Mouse (Mus musculus): ENCODE results near the gene Myo18b. TPM values are rescaled to one million over a fixed set of nuclear protein-coding genes. Genes with fewer than 3 reads are reported as not detected.

The Myo18b gene
- polyA plus RNA-seq, 1 experiment from 2014 or later = 0.40 TPM

GRCm38 (mm10) chr5:112790376-112791111, 105.6 kb downstream of the Myo18b start:
- no peak overlapping the region for H3K9ac ChIP-seq (ENCODE audit: low read depth, low read length)
- no peak overlapping the region for H3K4me2 ChIP-seq (ENCODE audit: low read depth, low read length)
- H3K27ac ChIP-seq (ENCODE audit: low read length) = no peak overlapping the region
- no peaks in the 10 kb centered on the region for H3K36me3 ChIP-seq (ENCODE audit: control insufficient read depth, insufficient read depth, low read length)
- WGBS = 64% methylated on average over 4 of the region's 4 CpGs
- ATAC-seq = no peak
- no peaks in the 10 kb centered on the region for H3K9me3 ChIP-seq (ENCODE audit: control insufficient read depth, low read length)
- H3K4me1 ChIP-seq (ENCODE audit: control insufficient read depth, insufficient read depth, low read length) = no peaks in the 10 kb centered on the region
- no peaks in the 10 kb centered on the region for H3K27me3 ChIP-seq (replicated peaks; ENCODE audit: control insufficient read depth, insufficient read depth, low read length)
- H3K4me3 ChIP-seq (ENCODE audit: low read length) = no peak overlapping the region

GRCm38 (mm10) chr5:112788441-112788840, 107.7 kb downstream of the Myo18b start:
- WGBS = 86% methylated on average over 2 of the region's 2 CpGs

GRCm38 (mm10) chr5:112786788-112787187, 109.4 kb downstream of the Myo18b start:
- Histone ChIP-seq H3K27me3 (replicated peaks; ENCODE audit: control insufficient read depth, insufficient read depth, low read length) (no peaks in the 10 kb centered on the region), H3K9ac (ENCODE audit: low read depth, low read length) (no peak overlapping the region), H3K4me3 (ENCODE audit: low read length) (no peak overlapping the region), H3K36me3 (ENCODE audit: control insufficient read depth, insufficient read depth, low read length) (no peaks in the 10 kb centered on the region), H3K27ac (ENCODE audit: low read length) (no peak overlapping the region), H3K9me3 (ENCODE audit: control insufficient read depth, low read length) (no peaks in the 10 kb centered on the region), H3K4me2 (ENCODE audit: low read depth, low read length) (no peak overlapping the region), H3K4me1 (ENCODE audit: control insufficient read depth, insufficient read depth, low read length) (no peaks in the 10 kb centered on the region)
- WGBS = 85% methylated on average over 6 of the region's 6 CpGs
- ATAC-seq = no peak

More at GRCm38 (mm10) chr5:112788441-112788840, 107.7 kb downstream of the Myo18b start:
- no peak overlapping the region for H3K9ac ChIP-seq (ENCODE audit: low read depth, low read length)
- H3K9me3 ChIP-seq (ENCODE audit: control insufficient read depth, low read length) = no peaks in the 10 kb centered on the region
- no peak overlapping the region for H3K4me3 ChIP-seq (ENCODE audit: low read length)
- H3K36me3 ChIP-seq (ENCODE audit: control insufficient read depth, insufficient read depth, low read length) = no peaks in the 10 kb centered on the region
- H3K4me1 ChIP-seq (ENCODE audit: control insufficient read depth, insufficient read depth, low read length) = no peaks in the 10 kb centered on the region
- no peak overlapping the region for H3K4me2 ChIP-seq (ENCODE audit: low read depth, low read length)
- no peaks in the 10 kb centered on the region for H3K27me3 ChIP-seq (replicated peaks; ENCODE audit: control insufficient read depth, insufficient read depth, low read length)
- no peak overlapping the region for H3K27ac ChIP-seq (ENCODE audit: low read length)
- no peak for ATAC-seq

- WGBS = 73% methylated on average over 8 of the region's 8 CpGs
- Histone ChIP-seq H3K27ac (ENCODE audit: low read length) (no peak overlapping the region), H3K4me2 (ENCODE audit: low read depth, low read length) (no peak overlapping the region), H3K27me3 (replicated peaks; ENCODE audit: control insufficient read depth, insufficient read depth, low read length) (no peaks in the 10 kb centered on the region), H3K36me3 (ENCODE audit: control insufficient read depth, insufficient read depth, low read length) (no peaks in the 10 kb centered on the region), H3K4me1 (ENCODE audit: control insufficient read depth, insufficient read depth, low read length) (no peaks in the 10 kb centered on the region), H3K9me3 (ENCODE audit: control insufficient read depth, low read length) (no peaks in the 10 kb centered on the region), H3K9ac (ENCODE audit: low read depth, low read length) (no peak overlapping the region), H3K4me3 (ENCODE audit: low read length) (no peak overlapping the region)
- ATAC-seq = no peak
These were observed 110.1 kb downstream of the Myo18b start for GRCm38 (mm10) chr5:112786031-112786430.

- H3K4me1 ChIP-seq (ENCODE audit: control insufficient read depth, insufficient read depth, low read length) = no peaks in the 10 kb centered on the region
- no peaks in the 10 kb centered on the region for H3K27me3 ChIP-seq (replicated peaks; ENCODE audit: control insufficient read depth, insufficient read depth, low read length)
- no peak overlapping the region for H3K4me3 ChIP-seq (ENCODE audit: low read length)
- H3K27ac ChIP-seq (ENCODE audit: low read length) = no peak overlapping the region
- H3K36me3 ChIP-seq (ENCODE audit: control insufficient read depth, insufficient read depth, low read length) = no peaks in the 10 kb centered on the region
- no peak overlapping the region for H3K4me2 ChIP-seq (ENCODE audit: low read depth, low read length)
- no peak overlapping the region for H3K9ac ChIP-seq (ENCODE audit: low read depth, low read length)
- ATAC-seq = no peak
- H3K9me3 ChIP-seq (ENCODE audit: control insufficient read depth, low read length) = no peaks in the 10 kb centered on the region; the same call in 1 of the 2 replicates
- WGBS = 86% methylated on average over 7 of the region's 7 CpGs
These were observed 114.4 kb downstream of the Myo18b start for GRCm38 (mm10) chr5:112781719-112782118.

GRCm38 (mm10) chr5:112781231-112781630, 114.9 kb downstream of the Myo18b start:
- Histone ChIP-seq H3K27ac (ENCODE audit: low read length) (no peak overlapping the region), H3K4me1 (ENCODE audit: control insufficient read depth, insufficient read depth, low read length) (no peaks in the 10 kb centered on the region), H3K36me3 (ENCODE audit: control insufficient read depth, insufficient read depth, low read length) (no peaks in the 10 kb centered on the region), H3K9me3 (ENCODE audit: control insufficient read depth, low read length) (no peaks in the 10 kb centered on the region; the same call in 1 of the 2 replicates), H3K27me3 (replicated peaks; ENCODE audit: control insufficient read depth, insufficient read depth, low read length) (no peaks in the 10 kb centered on the region), H3K9ac (ENCODE audit: low read depth, low read length) (no peak overlapping the region), H3K4me3 (ENCODE audit: low read length) (no peak overlapping the region), H3K4me2 (ENCODE audit: low read depth, low read length) (no peak overlapping the region)
- WGBS = 92% methylated on average over 4 of the region's 4 CpGs
- no peak for ATAC-seq

GRCm38 (mm10) chr5:112780383-112780782, 115.8 kb downstream of the Myo18b start:
- Histone ChIP-seq H3K4me3 (ENCODE audit: low read length) (no peak overlapping the region), H3K9me3 (ENCODE audit: control insufficient read depth, low read length) (no peaks in the 10 kb centered on the region; the same call in 1 of the 2 replicates), H3K27me3 (replicated peaks; ENCODE audit: control insufficient read depth, insufficient read depth, low read length) (no peaks in the 10 kb centered on the region), H3K4me1 (ENCODE audit: control insufficient read depth, insufficient read depth, low read length) (no peaks in the 10 kb centered on the region), H3K4me2 (ENCODE audit: low read depth, low read length) (no peak overlapping the region), H3K36me3 (ENCODE audit: control insufficient read depth, insufficient read depth, low read length) (no peaks in the 10 kb centered on the region), H3K9ac (ENCODE audit: low read depth, low read length) (no peak overlapping the region), H3K27ac (ENCODE audit: low read length) (no peak overlapping the region)
- 60% methylated on average over 5 of the region's 5 CpGs for WGBS
- no peak for ATAC-seq

- Histone ChIP-seq H3K4me2 (ENCODE audit: low read depth, low read length) (no peak overlapping the region), H3K36me3 (ENCODE audit: control insufficient read depth, insufficient read depth, low read length) (no peaks in the 10 kb centered on the region), H3K27me3 (replicated peaks; ENCODE audit: control insufficient read depth, insufficient read depth, low read length) (no peaks in the 10 kb centered on the region), H3K4me3 (ENCODE audit: low read length) (no peak overlapping the region), H3K9ac (ENCODE audit: low read depth, low read length) (no peak overlapping the region), H3K4me1 (ENCODE audit: control insufficient read depth, insufficient read depth, low read length) (no peaks in the 10 kb centered on the region), H3K9me3 (ENCODE audit: control insufficient read depth, low read length) (no peaks in the 10 kb centered on the region; the same call in 1 of the 2 replicates), H3K27ac (ENCODE audit: low read length) (no peak overlapping the region)
- ATAC-seq = no peak
- 32% methylated on average over 15 of the region's 15 CpGs for WGBS
These were observed 119.3 kb downstream of the Myo18b start for GRCm38 (mm10) chr5:112776781-112777405.

- Histone ChIP-seq H3K27me3 (replicated peaks; ENCODE audit: control insufficient read depth, insufficient read depth, low read length) (no peaks in the 10 kb centered on the region), H3K4me1 (ENCODE audit: control insufficient read depth, insufficient read depth, low read length) (no peaks in the 10 kb centered on the region), H3K9me3 (ENCODE audit: control insufficient read depth, low read length) (peaks cover 2% of the 10 kb centered on the region; the same call in 1 of the 2 replicates), H3K4me3 (ENCODE audit: low read length) (no peak overlapping the region), H3K36me3 (ENCODE audit: control insufficient read depth, insufficient read depth, low read length) (no peaks in the 10 kb centered on the region), H3K9ac (ENCODE audit: low read depth, low read length) (no peak overlapping the region), H3K4me2 (ENCODE audit: low read depth, low read length) (no peak overlapping the region), H3K27ac (ENCODE audit: low read length) (no peak overlapping the region)
- WGBS = 40% methylated on average over 4 of the region's 4 CpGs
- no peak for ATAC-seq
These were observed 122.7 kb downstream of the Myo18b start for GRCm38 (mm10) chr5:112773429-112773828.
